Mouse (Mus musculus): Measurements from ENCODE around the gene Bid. TPM values are rescaled to one million over a fixed set of nuclear protein-coding genes. Genes with fewer than 3 reads are reported as not detected.
"Not testable (repeated sequence)": the region's sequence is repeated elsewhere in the genome, so short reads cannot be mapped to it uniquely, and the experiment has no call there.

The Bid gene
- total RNA-seq, 2 experiments from 2014 or later, result 18.8 to 22.4 TPM

DNA sequence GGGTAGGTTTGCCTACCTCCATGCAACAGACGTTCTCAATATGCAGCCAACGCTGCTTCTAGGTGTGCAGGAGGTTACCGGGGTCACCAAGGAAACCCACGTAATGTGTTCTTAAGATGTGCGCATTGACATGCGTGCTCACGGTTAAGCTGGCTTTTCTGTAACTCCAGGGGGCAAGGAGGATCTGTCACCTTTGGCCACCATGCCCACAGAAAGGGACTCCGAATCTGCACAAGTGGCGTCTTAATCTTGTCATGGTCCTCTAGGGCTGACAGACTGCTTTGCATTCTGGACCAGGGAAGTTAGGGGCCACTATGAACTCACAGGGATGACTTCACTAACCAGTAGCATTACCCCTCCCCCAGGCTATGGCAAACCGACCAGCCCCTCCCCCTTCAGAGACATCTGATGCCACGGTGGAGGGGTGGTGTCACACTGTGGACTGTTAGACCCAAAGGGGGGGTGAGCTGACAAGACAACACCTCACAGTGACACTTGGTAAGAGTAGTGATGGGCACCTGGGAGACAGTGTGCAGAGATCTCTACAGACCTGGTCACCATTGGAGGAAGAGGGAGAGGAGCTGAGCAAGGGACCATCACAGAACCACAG lies 21.5 kb upstream of the Bid start:
- intact Hi-C loops (cut with DNase I), result no loop called here
- DNase-seq, result no peak

DNA sequence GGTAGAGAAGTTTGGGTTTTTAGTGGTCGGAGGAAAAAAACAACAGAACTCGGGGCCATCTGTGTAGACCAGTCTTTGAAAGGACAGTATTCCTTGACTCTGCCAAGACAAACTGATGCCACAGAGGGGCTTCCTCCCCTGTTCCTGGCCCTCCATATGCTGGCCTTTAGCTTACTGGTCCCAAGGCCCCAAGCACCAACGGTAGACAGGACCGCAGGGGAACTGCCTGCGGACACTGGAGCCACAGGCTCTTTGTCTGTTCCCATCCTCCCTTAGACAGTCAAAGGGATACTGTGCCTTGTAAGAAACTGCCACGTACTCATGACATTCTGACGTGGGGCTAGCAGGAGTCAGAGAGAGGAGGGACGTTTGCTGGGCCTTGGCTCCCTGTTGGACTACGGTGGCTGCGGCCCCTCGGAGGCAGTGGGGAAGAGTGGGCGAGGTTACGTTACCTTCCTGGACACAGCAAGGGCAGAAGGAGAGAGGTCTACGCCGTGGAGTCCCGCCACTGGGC lies 20.5 kb upstream of the Bid start:
- no peak for DNase-seq
- intact Hi-C loops (cut with DNase I), result no loop called here

DNA sequence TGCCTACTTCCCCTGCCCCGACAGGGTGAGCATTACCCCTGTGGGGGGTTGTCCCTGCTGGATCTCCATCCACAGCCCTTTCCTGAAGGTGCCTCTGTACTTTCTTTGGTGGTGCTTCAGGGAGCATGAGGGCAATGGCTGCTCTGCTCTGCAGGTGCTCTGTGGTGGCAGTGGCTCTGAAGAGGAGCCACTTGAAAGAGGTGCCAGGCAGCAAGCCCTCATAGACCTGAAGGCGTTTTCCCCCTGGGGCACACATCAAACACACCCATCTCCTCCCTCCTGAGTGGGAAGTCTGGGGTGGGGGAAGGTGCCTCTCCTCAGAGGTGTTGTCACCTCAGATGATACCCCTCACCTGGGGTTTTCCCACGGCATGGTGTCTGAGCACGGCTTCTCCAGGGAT lies 17.5 kb upstream of the Bid start:
- intact Hi-C loops (cut with DNase I), result no loop called here
- no peak for DNase-seq

DNA sequence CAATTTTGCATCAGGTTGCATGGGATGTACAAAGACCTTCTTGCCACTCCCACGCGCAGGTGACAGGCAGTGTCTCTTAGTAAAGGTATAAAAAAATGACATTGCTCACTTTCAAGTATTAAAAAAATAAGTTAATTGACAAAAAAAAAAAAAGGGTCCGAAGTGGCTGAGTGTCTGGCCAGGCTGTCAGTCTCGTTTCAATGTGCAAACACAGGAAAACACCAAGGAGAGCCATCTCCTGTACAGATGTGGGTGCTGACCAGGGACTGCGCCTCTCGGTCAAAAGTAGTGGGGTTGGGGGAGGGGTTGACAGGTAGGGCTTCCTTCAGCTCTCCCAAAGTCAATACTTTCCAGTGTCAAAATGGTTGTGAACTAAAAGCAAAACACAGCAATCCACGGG lies 17.0 kb upstream of the Bid start:
- intact Hi-C loops (cut with DNase I), result no loop called here
- no peak for DNase-seq

DNA sequence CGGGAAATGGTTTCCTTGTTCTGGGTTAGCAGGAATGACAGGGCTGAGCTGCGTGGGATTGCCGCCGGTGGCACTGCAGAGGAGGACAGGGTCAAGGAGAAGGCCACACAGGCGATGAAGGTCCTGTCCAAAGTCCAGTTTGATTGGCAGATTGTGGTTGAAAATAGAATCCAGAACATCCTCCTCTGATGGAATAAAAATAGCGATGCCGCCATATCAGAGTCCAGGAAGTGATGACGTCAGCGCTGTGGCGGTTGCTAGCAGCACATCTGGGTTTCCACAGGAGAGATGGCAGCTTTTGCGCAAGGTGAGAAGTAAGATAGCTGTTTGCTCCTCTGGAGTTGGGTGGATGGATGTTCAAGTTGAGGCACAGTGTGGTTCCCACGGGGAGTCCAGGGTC lies 15.9 kb upstream of the Bid start:
- intact Hi-C loops (cut with DNase I), result no loop called here
- DNase-seq, result no peak

DNA sequence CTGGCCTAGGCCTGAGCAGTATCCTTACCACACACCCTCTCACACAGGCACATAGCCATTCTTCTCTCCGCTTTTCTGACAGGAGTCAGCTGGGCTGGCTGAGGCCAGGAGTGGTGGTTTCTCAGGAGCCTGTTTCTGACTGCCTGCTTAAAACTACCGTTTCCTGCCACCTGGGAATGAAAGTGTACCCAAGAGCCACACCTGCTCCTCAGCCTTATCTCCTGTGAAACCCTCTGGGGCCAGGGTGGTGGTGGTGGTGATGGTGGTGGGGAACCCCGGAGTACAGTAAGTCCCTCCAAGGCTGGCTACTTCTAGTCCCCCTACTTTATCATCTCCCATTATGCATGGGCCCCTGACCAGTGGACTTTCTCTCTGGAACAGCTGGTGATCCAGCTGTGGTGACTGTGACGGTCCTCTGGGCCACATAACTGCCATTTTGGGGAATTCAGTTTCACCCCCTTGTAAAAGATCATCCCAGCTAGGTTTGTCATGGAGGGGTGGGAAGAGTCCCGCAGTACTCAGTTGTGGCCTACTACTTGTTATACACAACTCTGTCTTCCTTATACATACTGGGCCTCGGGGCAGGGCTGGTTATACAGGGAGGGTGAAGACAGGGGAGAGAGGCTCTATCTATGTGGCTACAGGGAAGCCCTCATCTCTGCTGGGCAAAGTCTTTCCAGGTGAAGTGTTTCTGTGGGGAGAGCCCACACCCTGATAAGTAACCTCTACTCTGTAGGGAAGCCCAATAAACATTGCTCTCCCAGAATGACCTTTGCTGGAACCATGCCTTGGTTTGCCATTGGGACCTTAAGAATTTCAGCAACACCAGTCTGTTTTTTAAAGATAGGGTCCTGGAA lies 14.0 kb upstream of the Bid start:
- DNase-seq, result no peak
- intact Hi-C loops (cut with DNase I), result no loop called here

DNA sequence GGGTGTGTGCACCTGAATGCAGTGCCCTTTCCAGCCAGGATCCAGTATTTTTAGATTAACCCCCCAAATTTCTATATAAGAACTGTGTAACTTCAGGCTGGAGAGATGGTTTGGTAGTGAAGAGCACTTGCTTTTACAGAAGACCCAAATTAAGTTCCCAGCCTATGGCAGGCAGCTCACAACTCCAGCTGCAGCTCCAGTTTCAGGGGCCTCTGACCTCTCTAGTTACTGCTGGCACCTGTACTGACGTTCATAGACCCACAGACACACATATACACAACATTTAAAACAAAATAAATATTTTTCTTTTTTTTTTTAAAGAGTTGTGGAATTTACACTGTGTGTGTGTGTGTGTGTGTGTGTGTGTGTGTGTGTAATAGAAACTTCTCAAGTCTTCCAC lies 12.8 kb upstream of the Bid start:
- intact Hi-C loops (cut with DNase I), result no loop called here
- DNase-seq, result no peak

DNA sequence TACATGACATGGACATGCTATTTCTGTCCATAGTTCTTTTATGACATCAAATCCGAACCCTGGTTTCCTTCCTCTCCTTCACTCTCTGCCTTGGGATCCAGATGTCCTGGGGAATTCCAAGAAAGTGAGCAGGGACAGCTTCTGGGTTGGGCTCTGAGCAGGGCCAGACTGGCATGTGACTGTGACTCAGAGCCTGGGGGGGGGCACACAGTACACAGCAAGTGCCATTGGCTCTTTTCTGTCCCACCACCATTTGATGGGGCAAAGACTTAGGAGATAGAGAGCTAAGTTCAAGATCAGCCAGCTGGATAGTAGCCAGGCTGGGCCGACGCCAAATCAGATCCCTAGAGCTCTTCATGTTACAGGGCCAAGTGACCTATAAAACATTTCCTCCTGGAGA lies 11.1 kb upstream of the Bid start:
- intact Hi-C loops (cut with DNase I), result no loop called here
- peak; percentile 33 for DNase-seq

DNA sequence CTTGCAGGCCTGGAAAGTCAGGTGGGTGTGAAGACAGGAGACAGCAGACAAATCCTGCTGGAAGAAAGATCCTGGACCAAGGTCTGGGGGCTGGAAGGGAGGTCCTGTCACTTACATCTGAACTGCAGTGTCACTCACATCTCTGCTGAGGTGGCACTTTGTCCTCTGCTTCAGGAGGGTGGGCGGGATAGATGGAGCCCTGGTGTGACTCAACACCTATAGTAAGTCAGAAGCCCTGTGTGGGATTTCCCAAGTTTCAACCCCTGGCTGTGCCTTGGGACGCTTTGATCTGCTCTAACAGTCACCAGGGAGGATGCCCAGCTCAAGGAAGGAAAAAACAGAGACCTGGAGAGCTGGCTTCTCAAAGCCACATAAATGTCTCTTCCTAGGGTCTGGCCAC lies 10.2 kb upstream of the Bid start:
- no peak for DNase-seq
- intact Hi-C loops (cut with DNase I), result no loop called here

DNA sequence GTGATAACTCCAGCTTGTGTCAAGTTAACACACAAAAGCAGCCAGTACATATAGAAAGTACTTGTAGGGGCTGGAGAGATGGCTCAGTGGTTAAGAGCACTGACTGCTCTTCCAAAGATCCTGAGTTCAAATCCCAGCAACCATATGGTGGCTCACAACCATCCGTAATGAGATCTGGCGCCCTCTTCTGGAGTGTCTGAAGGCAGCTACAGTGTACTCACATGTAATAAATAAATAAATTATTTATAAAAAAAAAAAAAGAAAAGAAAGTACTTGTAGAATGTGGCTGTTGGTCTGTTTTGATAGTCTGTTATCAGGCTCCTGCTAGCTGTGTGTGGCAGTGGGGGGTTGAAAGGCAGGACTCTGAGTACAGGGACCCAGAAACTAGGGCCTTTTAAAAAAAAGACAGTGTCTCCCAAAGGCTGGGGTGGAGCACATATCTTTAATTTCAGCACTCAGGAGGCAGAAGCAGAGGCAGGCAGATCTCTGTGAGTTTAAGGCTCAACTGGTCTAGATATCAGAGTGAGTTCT lies 8.2 kb upstream of the Bid start:
- intact Hi-C loops (cut with DNase I); DNase-seq: not testable (repeated sequence)

DNA sequence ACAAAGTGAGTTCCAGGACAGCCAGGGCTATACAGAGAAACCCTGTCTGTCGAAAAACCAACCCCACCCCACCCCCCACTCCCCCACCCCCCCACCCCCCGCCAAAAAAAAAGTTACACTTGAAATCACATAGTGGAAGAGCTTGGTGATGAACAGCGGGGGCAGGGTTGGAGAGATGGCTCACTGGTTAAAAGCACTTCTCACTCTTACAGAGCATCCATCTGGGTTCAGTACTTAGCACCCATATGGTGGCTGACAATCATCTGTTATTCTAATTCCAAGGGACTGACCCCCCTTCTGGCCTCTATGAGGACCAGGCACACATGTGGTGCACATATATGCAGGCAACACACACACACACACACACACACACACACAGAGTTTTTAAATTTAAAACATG lies 1.3 kb upstream of the Bid start:
- DNase-seq, result no peak
- intact Hi-C loops (cut with DNase I), result no loop called here

DNA sequence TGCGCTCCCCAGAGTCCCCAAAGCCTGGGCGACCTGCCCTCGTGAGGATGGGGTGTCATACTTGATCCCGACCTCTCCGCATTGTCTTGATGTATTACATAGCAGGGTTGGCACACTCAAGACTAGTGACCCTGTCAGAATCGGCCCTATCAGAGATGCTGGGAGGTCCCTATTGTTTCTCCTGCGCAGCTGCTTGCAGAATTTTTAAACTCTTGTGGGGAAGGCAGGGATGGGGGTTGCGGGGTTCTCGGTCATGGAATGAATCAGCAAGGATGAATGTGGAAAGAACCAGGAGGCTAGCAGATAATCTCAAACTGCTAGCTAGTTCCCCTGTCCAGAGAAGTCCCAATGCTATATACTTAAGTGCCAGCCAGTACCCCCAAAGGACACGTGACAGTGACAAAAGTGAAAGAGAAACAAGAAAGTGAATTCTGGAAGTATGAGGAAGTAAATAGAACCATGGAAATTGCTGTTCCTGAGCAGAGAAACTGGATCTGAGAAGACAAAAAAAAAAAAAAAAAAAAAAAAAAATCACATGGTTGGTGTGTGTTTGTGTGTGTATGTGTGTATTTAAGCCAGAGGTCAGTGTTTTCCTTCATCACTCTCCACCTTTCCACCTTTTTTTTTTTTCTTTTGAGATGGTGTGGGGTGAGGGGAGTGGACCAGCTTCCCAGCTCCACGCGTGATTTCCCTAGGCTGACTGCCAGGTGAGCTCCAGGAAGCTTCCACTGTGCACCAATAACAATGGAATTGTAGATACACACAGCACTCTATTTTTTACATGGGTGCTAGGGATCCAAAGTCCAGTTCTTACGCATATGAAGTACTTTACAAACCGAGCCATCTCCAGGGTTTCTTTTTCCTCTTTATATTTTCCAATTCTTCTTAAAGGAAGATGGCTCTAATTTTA lies 574 bp upstream of the Bid start:
- DNase-seq; intact Hi-C loops (cut with DNase I): not testable (repeated sequence)

DNA sequence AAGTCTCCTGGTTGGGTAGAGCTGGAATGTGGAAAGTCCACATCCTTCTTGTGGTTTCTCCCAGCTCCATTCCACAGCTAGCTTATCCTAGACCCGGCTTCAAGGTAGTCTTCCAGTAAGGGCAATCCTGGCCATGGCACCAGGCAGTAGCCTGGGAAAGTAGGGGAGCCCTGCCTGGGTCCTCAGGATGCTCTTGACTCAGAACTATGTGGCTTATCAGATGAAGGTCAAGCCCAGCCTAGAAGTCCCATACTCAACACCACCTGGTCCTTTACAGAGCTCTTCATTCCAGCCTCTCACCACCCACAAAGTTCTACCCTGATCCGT lies 1.0 kb downstream of the Bid start:
- DNase-seq, result no peak
- intact Hi-C loops (cut with DNase I), result no loop called here

DNA sequence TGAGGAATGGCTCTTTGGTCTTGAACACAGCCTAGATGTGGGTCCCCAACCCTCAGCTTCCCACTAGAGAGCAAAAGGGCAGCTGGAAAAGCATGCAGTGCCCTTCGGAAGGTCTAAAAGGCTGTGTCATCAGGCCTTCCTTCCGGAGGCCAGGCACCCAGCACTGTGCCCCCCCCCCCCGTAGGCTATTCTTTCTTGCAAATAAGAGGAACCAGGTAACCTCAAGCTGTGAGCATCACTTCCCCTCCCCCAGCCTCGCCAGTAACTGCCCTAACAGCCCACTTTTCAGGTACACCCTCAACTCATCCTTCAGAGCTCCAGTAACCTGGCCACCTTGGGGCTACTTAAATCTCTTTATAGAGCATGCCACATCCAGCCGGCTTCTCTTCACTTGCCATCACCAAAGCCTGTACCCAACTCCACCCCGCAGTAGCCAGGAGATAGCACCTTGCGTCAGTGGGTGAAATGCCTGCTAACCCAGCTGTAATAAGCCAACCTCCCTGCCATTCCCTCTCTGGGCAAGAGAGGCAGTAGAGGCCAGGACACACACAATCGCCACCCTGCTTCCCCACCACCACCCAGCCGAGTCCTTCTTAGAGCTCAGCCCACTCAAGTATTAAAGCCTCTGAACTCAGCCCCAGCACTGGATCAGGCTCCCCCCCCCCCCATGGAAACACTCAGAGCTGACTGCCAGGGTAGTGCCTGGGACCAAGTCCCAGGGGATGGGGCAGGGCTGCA lies 1.6 kb downstream of the Bid start:
- intact Hi-C loops (cut with DNase I), result no loop called here
- DNase-seq, result no peak

DNA sequence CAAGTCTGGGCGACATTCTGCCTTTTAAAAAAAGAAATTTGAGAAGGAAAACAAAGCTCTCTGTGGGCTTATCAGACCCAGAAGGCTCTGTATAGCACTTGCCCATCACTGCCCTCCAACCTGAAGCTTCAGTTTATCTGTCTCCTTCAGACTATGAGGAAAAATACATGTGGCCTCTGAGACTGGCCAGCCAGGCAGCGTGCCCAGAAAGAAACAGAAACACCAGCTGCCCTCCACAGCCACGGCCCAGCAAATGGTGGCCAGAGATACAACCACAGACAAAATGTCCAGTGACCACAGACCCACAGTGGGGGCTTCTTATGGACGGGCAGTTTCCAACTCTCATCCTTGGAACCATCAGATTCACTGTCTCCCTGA lies 2.1 kb downstream of the Bid start:
- intact Hi-C loops (cut with DNase I), result no loop called here
- DNase-seq, result peak; percentile 41

DNA sequence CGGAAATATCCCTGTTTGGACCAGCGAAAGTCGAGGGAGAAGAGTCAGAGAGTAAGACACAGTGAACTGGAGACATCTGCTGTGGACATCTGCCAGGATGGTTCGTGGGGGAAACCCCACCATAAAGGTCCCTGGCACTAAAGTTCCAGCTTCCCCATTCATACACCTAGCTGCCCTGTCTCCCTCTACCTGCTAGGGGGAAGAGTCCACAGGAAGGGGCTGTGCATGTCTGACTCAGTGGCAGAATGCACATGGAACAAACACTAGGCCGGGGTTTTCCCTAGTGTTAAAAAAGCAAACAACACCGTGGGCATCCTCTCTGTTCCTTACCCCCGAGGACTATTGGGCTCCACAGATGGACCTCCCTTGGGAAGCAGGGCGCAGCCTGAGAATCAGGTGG lies 2.9 kb downstream of the Bid start:
- intact Hi-C loops (cut with DNase I), result no loop called here
- no peak for DNase-seq

DNA sequence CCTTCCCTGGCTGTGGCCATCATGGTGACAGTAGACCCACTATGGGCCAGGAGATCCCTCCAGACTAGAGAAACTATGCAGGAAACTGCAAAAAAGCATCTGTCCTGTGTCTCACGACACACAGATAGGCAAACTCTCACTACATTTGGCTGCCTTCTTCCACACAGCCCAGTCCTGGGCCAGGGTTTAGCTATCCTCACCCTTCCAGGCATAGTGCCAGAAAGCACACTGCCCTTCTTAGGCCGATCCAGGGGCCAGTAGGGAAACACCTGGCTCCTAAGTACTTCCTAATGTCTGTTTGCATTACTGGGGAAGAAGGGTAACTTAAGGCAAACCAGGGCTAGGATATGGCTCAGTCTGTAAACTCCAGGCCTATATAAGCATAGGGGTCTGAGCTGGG lies 3.7 kb downstream of the Bid start:
- intact Hi-C loops (cut with DNase I), result no loop called here
- DNase-seq, result no peak

DNA sequence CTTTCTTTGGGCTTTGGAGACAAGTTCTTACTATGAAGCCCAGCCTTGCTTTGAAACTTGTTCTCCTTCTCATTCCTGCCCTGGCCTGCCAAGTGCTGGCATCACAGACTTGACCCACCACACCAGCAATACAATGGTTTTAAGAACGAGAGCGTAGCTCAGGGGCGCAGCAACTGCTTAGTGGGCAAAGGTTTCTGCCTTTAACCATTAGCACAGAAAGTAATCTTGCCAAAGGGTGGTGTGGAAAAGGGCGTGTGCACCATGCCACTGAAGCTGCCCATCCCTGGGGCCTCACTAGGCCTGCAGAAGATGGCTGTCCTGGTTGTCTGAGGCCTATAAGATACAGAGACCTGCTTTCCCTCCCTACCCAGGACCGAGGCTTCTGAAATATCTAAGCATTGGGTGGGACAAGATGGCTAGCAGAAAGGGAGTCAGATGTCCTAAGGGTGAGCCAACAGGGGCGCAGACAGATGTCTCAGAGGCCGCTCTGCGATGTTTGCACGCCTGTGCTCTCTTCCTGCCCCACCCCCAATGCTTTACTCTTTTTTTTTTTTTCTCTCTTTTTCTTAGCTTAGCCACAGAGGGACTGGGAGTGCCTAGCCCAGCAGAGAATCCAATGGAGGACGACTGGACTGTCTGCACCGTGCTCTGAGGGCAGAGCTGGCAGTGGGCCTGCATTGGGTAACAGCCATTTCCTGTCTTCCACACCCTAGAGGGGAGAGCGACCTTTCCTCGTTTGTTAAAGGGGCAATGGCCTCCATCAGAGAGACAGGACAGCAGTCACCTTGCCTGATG lies 5.2 kb downstream of the Bid start:
- intact Hi-C loops (cut with DNase I), result no loop called here
- peak; percentile 27 for DNase-seq

DNA sequence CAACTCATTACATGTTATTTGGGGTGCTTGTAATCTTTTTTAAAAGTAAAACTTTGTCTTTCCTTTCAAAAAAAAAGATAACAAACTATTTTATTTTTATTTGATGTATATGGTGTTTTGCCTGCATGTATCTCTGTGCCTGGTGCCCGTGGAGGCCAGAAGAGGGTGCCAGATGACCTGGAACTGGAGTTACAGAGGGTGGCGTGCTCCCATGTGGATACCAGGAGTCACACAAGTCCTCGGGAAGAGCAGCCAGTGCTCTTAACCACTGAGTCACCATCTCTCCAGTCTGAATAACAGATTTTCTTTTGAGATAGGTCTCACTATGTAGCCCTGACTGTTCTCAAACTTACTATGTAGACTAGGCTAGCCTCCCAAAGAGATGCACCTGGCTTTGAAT lies 7.2 kb downstream of the Bid start:
- intact Hi-C loops (cut with DNase I), result no loop called here

More for the DNA sequence above, 7.2 kb downstream of the Bid start:
- DNase-seq, result no peak
